In the genomic region with DNA sequence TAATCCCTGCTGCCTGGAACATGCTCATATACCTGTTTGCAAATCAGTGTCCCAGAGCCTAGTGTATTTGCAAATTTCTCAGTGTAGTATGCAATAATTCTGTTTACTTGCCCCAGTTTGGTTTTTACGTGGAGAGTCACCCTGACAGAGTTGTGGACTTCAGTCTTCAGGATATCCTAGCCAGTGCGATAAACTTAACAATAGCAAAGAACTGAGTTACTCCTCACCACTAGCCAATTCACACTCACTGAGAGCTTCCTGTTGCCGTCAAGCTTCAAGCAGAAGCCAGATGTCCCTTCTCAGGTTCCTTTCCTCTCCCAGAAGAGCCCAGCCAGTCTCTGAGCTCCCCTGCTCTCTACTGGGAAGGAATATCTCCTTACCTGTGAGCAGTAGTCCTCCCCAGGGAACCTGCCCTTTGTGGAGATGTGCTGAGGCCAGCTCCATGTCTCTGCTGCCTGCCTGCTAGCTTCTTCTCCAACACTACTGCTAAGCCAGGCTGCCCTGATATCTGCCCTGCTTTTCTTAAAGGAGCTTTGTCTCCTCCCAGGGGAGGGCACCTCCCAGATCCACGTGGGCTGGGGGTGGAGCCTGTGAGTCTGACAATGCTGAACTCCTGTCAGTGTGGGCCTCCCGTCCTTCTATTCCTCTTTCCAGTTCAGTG, we compare ENCODE assay signal across 8 mouse cellular contexts. TPM values are rescaled to one million over a fixed set of nuclear protein-coding genes. Genes with fewer than 3 reads are reported as not detected.
DNase-seq lines count a peak whose midpoint lies in the region; ATAC-seq lines count a peak whose summit lies in the region.
"Not testable (repeated sequence)": the region's sequence is repeated elsewhere in the genome, so short reads cannot be mapped to it uniquely, and the experiment has no call there.

A gene (minus strand): TSS at position 513 of the 661 bp plus-strand sequence.

- ATAC-seq in granulocyte monocyte progenitor cell, adult 5-6 weeks (replicated peaks; ENCODE audit: poor library complexity, severe bottlenecking) = peak; percentile 92
- ATAC-seq in intestine, embryonic 14.5 days (replicated peaks; ENCODE audit: low FRiP score, low TSS enrichment, low read depth) = 0 out of 2 replicates have a peak, but pooled peaks have one; percentile 43

- WGBS in intestine, embryonic 14.5 days = 18% methylated on average over 5 of the region's 5 CpGs

- H3K9ac ChIP-seq in intestine, embryonic 14.5 days (ENCODE audit: low read length) = not testable (repeated sequence)

- not testable (repeated sequence) for H3K4me2 ChIP-seq in intestine, embryonic 14.5 days (ENCODE audit: low read length)

- H3K9me3 ChIP-seq in intestine, embryonic 14.5 days (ENCODE audit: control insufficient read depth, low read length) = not testable (repeated sequence)

- H3K27me3 ChIP-seq in intestine, embryonic 14.5 days (replicated peaks; ENCODE audit: control insufficient read depth, insufficient read depth, low read length) = not testable (repeated sequence)

- H3K4me1 ChIP-seq in intestine, embryonic 14.5 days (replicated peaks; ENCODE audit: control insufficient read depth, insufficient read depth, low read length) = not testable (repeated sequence)

- H3K27ac ChIP-seq in intestine, embryonic 14.5 days (ENCODE audit: low read depth) = not testable (repeated sequence)

- not testable (repeated sequence) for H3K36me3 ChIP-seq in intestine, embryonic 14.5 days (ENCODE audit: control insufficient read depth, insufficient read depth, low read length)

- DNase-seq in MEL-GATA-1-ER (ENCODE audit: extremely low read depth, low read depth) = peak; percentile 73
- DNase-seq in c-Kit-positive CD71-positive TER-119-positive erythroid progenitor cells, embryonic 14.5 days (ENCODE audit: low spot score) = peak; percentile 34
- not testable (repeated sequence) for DNase-seq in intestine, embryonic 14.5 days (ENCODE audit: low spot score)
- peak; percentile 9 to 12 for DNase-seq in layer of hippocampus, postnatal 10 days (ENCODE audit: low spot score in 2 of 2)
- peak; percentile 78 for DNase-seq in lung, postnatal 14 days
- peak; percentile 19 for DNase-seq in retina, postnatal 7 days (ENCODE audit: low read depth, low spot score)
- DNase-seq in thymus, postnatal 14 days = peak; percentile 50

- H3K4me3 ChIP-seq in intestine, embryonic 14.5 days (ENCODE audit: low read depth, low read length) = not testable (repeated sequence)

RNA-seq across cellular contexts. Expression of the gene that starts here (rescaled TPM):
- total RNA-seq in granulocyte monocyte progenitor cell, adult 5-6 weeks (2014; fragmentation: Nextera tagmentation) = 30.3 and 43.8 TPM in 2 replicates
- total RNA-seq in granulocyte monocyte progenitor cell, adult 5-6 weeks (2017) = 15.8 and 18.5 TPM in 2 replicates
- 12.0 and 13.1 TPM in 2 replicates for polyA plus RNA-seq in intestine, embryonic 14.5 days (2014; fragmentation: Nextera tagmentation; extraction: Ambion mirVana)
- 1 to 10 TPM; 2.1 to 2.4 TPM for total RNA-seq in layer of hippocampus, postnatal 10 days (2021)

Comparison
In these comparisons a context has a peak if more than half of its experiments do, and no peak if none do; other contexts are left out.
1. RNA of the gene that starts here (total RNA-seq): 15.8 to 43.8 TPM in granulocyte monocyte progenitor cell, adult 5-6 weeks; 2.1 to 2.4 TPM in layer of hippocampus, postnatal 10 days; every median in the first group is over 4 times any median in the second.